Comparison of ENCODE assay signal across 8 mouse cellular contexts in genomic region chr2:115860600-115861347, GRCm38 (mm10).
DNase-seq lines count a peak whose midpoint lies in the region; ATAC-seq and TF ChIP-seq lines count a peak whose summit lies in the region.

No protein-coding gene starts in this region.

- no peak for TF ChIP-seq CTCF in layer of hippocampus, adult 2 months (conservative IDR thresholded peaks at IDR 0.05)

- peaks cover 6% of the 10 kb centered on the region; the same call in 1 of the 2 replicates for H3K36me3 ChIP-seq in embryonic facial prominence, embryonic 14.5 days (ENCODE audit: control insufficient read depth, insufficient read depth, low read length)
- H3K36me3 ChIP-seq in limb, embryonic 13.5 days: no peaks in the 10 kb centered on the region
- H3K36me3 ChIP-seq in neural tube, embryonic 11.5 days (ENCODE audit: control insufficient read depth, insufficient read depth, low read length): no peaks in the 10 kb centered on the region; the same call in 1 of the 2 replicates

- intact Hi-C loops in heart, postnatal 36 days (cut with DNase I): no loop called here

- DNase-seq in layer of hippocampus, adult 2 months (ENCODE audit: low spot score in 2 of 2): no peak
- DNase-seq in layer of hippocampus, postnatal 36 days: no peak
- DNase-seq in embryonic facial prominence, embryonic 14.5 days (ENCODE audit: low spot score): no peak
- peak; percentile 24 to 38 for DNase-seq in heart, postnatal 36 days
- DNase-seq in neural tube, embryonic 11.5 days (ENCODE audit: low spot score): peak; percentile 70
- DNase-seq in right cerebral cortex, postnatal 25 days: no peak
- DNase-seq in cerebellum, adult 8-10 months: no peak

- WGBS in embryonic facial prominence, embryonic 14.5 days: 10% methylated on average over 25 of the region's 25 CpGs
- WGBS in limb, embryonic 13.5 days: 4% methylated on average over 25 of the region's 25 CpGs
- WGBS in neural tube, embryonic 11.5 days: 2% methylated on average over 25 of the region's 25 CpGs

- H3K9ac ChIP-seq in embryonic facial prominence, embryonic 14.5 days (ENCODE audit: low read depth, low read length): 0 out of 2 replicates have a peak overlapping the region, but pooled peaks have one; percentile 31
- H3K9ac ChIP-seq in limb, embryonic 13.5 days: no peak overlapping the region
- H3K9ac ChIP-seq in neural tube, embryonic 11.5 days (ENCODE audit: low read length): peak overlapping the region; percentile 61

- H3K4me2 ChIP-seq in embryonic facial prominence, embryonic 14.5 days (ENCODE audit: low read depth, low read length): peak overlapping the region; percentile 52
- peak overlapping the region; percentile 49 for H3K4me2 ChIP-seq in limb, embryonic 13.5 days (replicated peaks)
- peak overlapping the region; percentile 43 for H3K4me2 ChIP-seq in neural tube, embryonic 11.5 days (ENCODE audit: low read depth)

- H3K4me1 ChIP-seq in embryonic facial prominence, embryonic 14.5 days (ENCODE audit: control insufficient read depth, insufficient read depth, low read length): peaks cover 15% of the 10 kb centered on the region
- peaks cover 20% of the 10 kb centered on the region for H3K4me1 ChIP-seq in limb, embryonic 13.5 days
- peaks cover 24% of the 10 kb centered on the region for H3K4me1 ChIP-seq in neural tube, embryonic 11.5 days (ENCODE audit: control insufficient read depth, insufficient read depth, low read length)

- H3K9me3 ChIP-seq in embryonic facial prominence, embryonic 14.5 days (ENCODE audit: control insufficient read depth, low read length): no peaks in the 10 kb centered on the region
- H3K9me3 ChIP-seq in limb, embryonic 13.5 days: no peaks in the 10 kb centered on the region
- no peaks in the 10 kb centered on the region for H3K9me3 ChIP-seq in neural tube, embryonic 11.5 days (ENCODE audit: control insufficient read depth, low read length)

- H3K27me3 ChIP-seq in embryonic facial prominence, embryonic 14.5 days (replicated peaks; ENCODE audit: control insufficient read depth, insufficient read depth, low read length): peaks cover 49% of the 10 kb centered on the region
- peaks cover 70% of the 10 kb centered on the region for H3K27me3 ChIP-seq in limb, embryonic 13.5 days
- H3K27me3 ChIP-seq in neural tube, embryonic 11.5 days (ENCODE audit: control insufficient read depth, insufficient read depth, low read length): no peaks in the 10 kb centered on the region

- peak overlapping the region; percentile 64 for H3K27ac ChIP-seq in layer of hippocampus, adult 2 months
- H3K27ac ChIP-seq in embryonic facial prominence, embryonic 14.5 days (replicated peaks; ENCODE audit: low read depth, low read length): peak overlapping the region; percentile 16
- H3K27ac ChIP-seq in limb, embryonic 13.5 days: no peak overlapping the region
- H3K27ac ChIP-seq in neural tube, embryonic 11.5 days (ENCODE audit: low read depth, low read length): peak overlapping the region; percentile 97

- peak overlapping the region; percentile 31; the same call in 1 of the 2 replicates for H3K4me3 ChIP-seq in layer of hippocampus, adult 2 months
- peak overlapping the region; percentile 8 for H3K4me3 ChIP-seq in embryonic facial prominence, embryonic 14.5 days (ENCODE audit: low read depth, low read length)
- peak overlapping the region; percentile 21 for H3K4me3 ChIP-seq in limb, embryonic 13.5 days
- H3K4me3 ChIP-seq in neural tube, embryonic 11.5 days (ENCODE audit: low read depth, low read length): peak overlapping the region; percentile 27

- ATAC-seq in embryonic facial prominence, embryonic 14.5 days (ENCODE audit: low read depth): no peak; the same call in 1 of the 2 replicates
- ATAC-seq in limb, embryonic 13.5 days (ENCODE audit: low FRiP score, low read depth): 0 out of 2 replicates have a peak, but pooled peaks have one; percentile 46
- no peak for ATAC-seq in neural tube, embryonic 11.5 days (ENCODE audit: insufficient read depth, low FRiP score, low TSS enrichment)

Comparison
In these comparisons a context has a peak if more than half of its experiments do, and no peak if none do; other contexts are left out.
1. DNase-seq: peak in heart, postnatal 36 days (2 of 2) and neural tube, embryonic 11.5 days (single experiment); none in layer of hippocampus, adult 2 months (0 of 2), layer of hippocampus, postnatal 36 days (0 of 2), embryonic facial prominence, embryonic 14.5 days (single experiment), right cerebral cortex, postnatal 25 days (single experiment) and cerebellum, adult 8-10 months (single experiment).
2. Peak in every context shown above with its lines, with median percentiles within 50 percentile points of each other: H3K4me3 ChIP-seq and H3K4me2 ChIP-seq.